Mouse (Mus musculus) skeletal muscle tissue, adult 2 months (tissue): Measurements from ENCODE around the gene Uchl1.
A peak's percentile ranks its signal among the peaks of the same experiment; 100 is the strongest.

Experiments
- DNase-seq: peaks from one replicate; pipeline ENCODE4 v3.0.0-alpha.2; 2012; ENCODE audit warnings: low read depth, low spot score

Gene Uchl1

GRCm38 (mm10) chr5:66675983-66676382, at the start of gene Uchl1:
Gene Uchl1, plus strand, starts transcription at chr5:66676091.
- peak; percentile 12 for DNase-seq

GRCm38 (mm10) chr5:66627805-66628204, 48.1 kb upstream of the Uchl1 start:
- DNase-seq, result no peak

GRCm38 (mm10) chr5:66635459-66636079, 40.3 kb upstream of the Uchl1 start:
- no peak for DNase-seq

- DNase-seq, result no peak
Measured at GRCm38 (mm10) chr5:66642156-66642555, 33.7 kb upstream of the Uchl1 start.

GRCm38 (mm10) chr5:66643260-66643659, 32.6 kb upstream of the Uchl1 start:
- DNase-seq, result no peak

GRCm38 (mm10) chr5:66647504-66647903, 28.4 kb upstream of the Uchl1 start:
- DNase-seq, result no peak

GRCm38 (mm10) chr5:66654220-66654619, 21.7 kb upstream of the Uchl1 start:
- DNase-seq, result peak; percentile 42

- DNase-seq, result no peak
Measured at GRCm38 (mm10) chr5:66675189-66675890, 551 bp upstream of the Uchl1 start.

GRCm38 (mm10) chr5:66676457-66677117, 696 bp downstream of the Uchl1 start:
- DNase-seq, result no peak

GRCm38 (mm10) chr5:66677411-66678345, 1.8 kb downstream of the Uchl1 start:
- no peak for DNase-seq

GRCm38 (mm10) chr5:66679222-66679621, 3.3 kb downstream of the Uchl1 start:
- no peak for DNase-seq

- DNase-seq, result no peak
Measured at GRCm38 (mm10) chr5:66685930-66686329, 10.0 kb downstream of the Uchl1 start.

- no peak for DNase-seq
Measured at GRCm38 (mm10) chr5:66686863-66687262, 11.0 kb downstream of the Uchl1 start.

- DNase-seq, result no peak
Measured at GRCm38 (mm10) chr5:66687737-66688136, 11.8 kb downstream of the Uchl1 start.

- DNase-seq, result no peak
Measured at GRCm38 (mm10) chr5:66688286-66688685, 12.4 kb downstream of the Uchl1 start.

- no peak for DNase-seq
Measured at GRCm38 (mm10) chr5:66689796-66690195, 13.9 kb downstream of the Uchl1 start.

- DNase-seq, result no peak
Measured at GRCm38 (mm10) chr5:66693231-66693630, 17.3 kb downstream of the Uchl1 start.

- peak; percentile 56 for DNase-seq
Measured at GRCm38 (mm10) chr5:66697119-66697518, 21.2 kb downstream of the Uchl1 start.

- DNase-seq, result no peak
Measured at GRCm38 (mm10) chr5:66699911-66700310, 24.0 kb downstream of the Uchl1 start.

GRCm38 (mm10) chr5:66701951-66702350, 26.1 kb downstream of the Uchl1 start:
- DNase-seq, result no peak

- DNase-seq, result no peak
Measured at GRCm38 (mm10) chr5:66703317-66704004, 27.6 kb downstream of the Uchl1 start.
